Mouse (Mus musculus): ENCODE measurements around the gene Foxn3.

Foxn3 gene

DNA sequence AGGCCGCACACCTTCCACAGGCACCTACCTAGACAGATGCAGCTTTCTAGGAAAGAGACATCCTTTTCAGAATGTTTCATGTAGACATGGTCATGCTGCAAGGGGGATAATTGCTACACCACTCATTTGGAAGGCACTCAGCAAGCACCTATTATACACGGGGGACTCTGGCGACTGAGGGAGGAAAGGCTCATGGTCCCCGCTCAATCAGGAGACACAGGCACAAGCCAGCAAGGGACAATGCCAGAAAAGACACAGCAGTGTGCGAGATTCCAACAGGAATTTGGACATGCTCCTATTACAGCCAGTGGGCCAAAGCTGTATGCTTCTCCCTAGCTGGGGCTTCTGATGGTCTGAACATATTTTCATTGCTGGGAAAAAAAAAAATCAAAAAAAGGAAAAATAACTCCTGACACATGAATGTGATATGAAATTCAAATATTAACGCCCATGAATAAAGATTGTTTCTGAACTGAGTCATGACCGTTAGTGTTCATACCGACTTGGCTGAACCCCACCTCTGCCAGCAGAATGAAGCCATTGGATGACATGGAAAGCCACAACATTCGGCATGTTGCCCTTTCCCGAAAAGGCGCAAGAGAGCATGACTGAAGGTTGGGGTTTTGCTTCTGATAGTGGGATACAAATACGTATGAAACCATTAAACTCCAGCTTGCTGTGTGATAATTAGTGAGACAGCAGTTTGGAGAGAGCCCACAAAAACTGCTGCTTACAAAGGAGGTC, 299.6 kb downstream of the Foxn3 start:
- no peak for DNase-seq (ENCODE audit: low read depth in 2 of 2, low spot score in 2 of 2)

DNA sequence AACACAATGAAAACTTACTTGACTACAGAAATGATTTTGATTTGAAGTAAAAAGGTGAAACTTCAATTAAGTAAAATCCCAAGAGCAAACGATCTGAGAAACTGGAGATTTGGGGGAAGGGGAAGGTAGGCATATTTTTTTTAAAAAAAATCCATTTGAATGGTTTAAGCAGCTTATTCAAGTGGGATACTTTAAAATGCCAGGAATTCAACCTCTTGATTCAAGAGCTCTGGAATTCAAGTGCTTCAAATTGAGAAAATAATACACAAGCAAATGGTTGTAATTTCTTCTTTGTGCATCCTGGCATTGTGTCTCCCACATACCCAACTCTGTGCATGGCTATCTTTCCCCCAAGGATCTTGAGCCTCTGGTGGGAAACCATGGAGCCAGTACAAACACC, 300.5 kb downstream of the Foxn3 start:
- DNase-seq (ENCODE audit: low read depth in 2 of 2, low spot score in 2 of 2): no peak

DNA sequence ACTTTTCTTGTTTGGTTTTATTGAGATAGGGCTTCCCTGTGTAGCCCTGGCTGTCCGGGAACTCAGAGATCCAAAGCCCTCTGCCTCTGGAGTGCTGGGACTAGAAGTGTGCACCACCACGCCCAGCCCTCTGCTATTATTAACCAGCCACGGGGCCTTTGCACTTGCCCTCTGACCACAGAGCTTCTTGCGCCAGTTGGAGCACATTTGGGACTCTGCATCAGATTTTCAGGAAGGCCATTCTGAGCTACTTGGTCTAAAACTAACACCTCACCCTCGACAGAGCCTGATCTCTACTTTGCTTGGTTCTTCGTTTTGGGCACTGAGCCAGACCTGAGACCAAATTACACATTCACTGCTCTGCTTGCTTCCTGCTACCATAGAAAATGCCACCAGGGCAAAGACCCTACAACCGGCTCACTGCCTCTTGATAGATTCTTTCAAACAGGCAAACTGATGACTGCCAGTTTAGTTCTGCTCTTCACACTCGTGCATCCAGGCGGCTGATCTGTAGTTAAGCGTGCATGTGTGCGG, 301.2 kb downstream of the Foxn3 start:
- no peak for DNase-seq (ENCODE audit: low read depth in 2 of 2, low spot score in 2 of 2)

DNA sequence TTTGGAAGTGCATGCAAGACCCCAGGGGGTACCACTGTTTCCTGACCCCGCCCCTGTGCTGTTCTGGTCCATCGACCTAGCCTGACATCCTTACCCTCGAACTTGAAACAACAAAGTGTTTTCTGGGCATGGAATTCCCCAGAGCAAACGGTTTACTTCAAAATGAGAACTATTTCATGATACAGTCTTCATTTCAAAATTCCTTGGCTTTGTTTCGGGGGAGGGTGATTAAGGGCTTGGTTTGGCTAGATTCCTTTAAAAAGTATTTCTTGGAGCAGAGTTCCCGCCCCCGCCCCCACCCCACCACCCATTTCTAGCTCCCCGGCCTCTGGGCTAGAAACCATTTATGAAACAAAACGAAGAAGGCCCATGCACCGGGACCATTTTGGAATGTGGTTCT, 303.2 kb downstream of the Foxn3 start:
- no peak for DNase-seq (ENCODE audit: low read depth in 2 of 2, low spot score in 2 of 2)

DNA sequence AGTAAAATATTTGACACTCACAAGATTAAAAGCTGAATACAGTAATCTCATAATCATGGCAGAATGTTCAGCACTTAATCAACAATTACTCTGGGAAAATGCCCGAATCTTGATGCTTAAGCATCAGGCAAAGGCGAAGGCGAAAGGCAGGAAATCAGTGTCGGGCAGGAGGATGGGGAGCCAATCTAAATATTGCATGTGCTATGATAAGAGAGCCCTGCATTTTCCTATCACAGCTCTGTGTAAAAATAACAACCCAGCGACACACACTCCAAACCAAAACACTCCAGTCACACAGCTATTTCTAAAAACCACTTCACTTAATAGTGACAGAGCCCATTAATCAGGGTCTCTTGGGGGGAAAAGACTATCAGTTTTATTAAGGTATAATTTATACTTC, 305.8 kb downstream of the Foxn3 start:
- no peak for DNase-seq (ENCODE audit: low read depth in 2 of 2, low spot score in 2 of 2)

DNA sequence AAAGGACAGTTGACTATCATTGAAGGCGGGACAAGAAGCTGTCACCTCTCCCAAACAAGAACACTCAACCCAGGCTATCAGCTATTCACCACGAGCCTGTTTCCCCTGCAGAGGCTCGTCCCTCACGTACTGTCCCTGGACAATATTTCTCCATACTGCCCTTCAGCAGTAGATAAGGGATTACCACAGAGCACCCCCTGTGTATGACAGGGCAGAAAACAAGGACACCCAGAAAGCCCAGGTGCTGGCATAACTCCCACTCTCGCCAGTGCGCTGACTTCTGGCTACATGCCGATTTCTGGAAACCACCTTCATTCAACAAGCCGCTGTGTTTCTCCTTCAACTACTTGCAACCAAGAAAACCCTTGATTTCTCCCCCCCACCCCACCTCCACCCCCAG, 306.4 kb downstream of the Foxn3 start:
- DNase-seq (ENCODE audit: low read depth in 2 of 2, low spot score in 2 of 2): no peak

DNA sequence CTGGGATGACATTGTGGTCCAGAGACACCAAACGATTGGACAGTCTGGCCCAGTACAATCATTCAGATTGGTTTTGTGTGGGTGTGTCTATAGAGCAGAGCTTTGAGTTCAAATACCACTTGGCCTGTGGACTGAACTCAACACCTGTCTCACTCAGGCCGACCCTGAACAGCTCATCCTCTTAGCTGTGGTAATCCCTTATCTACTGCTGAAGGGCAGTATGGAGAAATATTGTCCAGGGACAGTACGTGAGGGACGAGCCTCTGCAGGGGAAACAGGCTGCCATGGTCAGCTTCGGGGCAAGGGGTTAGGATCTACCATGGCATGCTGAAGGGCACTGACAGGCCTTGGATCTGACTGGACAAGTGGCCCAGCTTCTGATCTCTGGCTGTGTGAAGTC, 306.9 kb downstream of the Foxn3 start:
- no peak for DNase-seq (ENCODE audit: low read depth in 2 of 2, low spot score in 2 of 2)

DNA sequence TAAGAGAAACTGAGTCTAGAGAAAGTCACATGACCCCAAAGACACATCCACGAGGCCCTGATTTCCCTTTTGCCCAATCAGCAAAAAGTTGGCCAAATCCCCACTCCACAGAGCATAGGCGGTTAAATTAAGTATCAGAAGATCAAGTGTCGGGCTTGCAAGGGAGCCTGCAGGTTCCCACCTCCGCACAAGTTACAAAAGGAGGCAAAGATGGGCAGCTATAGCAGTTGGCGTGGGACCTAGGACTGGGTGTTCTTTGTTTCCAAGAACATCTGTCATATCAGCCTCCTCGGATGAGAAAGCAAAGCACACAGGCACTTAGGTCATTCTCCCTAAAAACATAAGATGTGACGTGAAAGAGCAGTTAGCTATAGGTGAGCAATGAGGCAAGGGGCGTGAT, 308.9 kb downstream of the Foxn3 start:
- no peak for DNase-seq (ENCODE audit: low read depth in 2 of 2, low spot score in 2 of 2)

DNA sequence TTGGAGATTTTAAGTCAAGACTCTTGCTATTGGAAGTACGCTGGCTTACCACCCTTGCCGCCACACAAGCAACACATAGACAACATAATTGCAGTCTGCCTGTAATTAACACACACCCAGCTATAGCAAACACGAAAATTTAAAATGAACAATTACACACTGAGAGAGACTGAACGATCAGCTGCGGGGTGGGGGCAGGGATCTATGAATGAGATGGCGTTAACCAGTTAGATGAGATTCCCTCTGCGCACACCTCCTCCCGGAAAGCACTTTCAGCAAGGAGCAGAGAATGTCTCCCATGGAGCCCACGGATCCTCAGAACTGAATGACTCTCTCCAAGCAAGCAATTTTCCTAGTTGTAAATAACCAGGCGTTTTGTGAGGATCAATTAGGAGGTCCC, 309.8 kb downstream of the Foxn3 start:
- no peak for DNase-seq (ENCODE audit: low read depth in 2 of 2, low spot score in 2 of 2)

DNA sequence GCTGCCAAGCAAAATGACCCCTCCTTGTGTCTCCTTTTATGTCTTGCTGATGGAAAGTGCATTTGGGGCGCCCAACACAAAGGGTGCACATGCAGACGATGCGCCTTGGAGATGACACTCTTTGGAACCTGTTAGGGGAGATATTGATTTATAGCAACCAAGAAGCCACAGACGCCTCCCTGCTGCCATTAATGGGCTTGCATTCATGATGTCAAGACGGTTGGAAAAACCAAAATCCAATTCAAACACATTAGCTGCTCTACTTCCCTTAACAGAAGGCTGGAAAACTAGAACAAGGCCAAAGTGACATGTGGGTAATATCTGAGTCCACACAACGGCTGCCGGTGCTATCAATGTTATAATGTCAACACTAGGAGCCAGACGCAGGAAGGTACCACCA, 314.8 kb downstream of the Foxn3 start:
- no peak for DNase-seq (ENCODE audit: low read depth in 2 of 2, low spot score in 2 of 2)

DNA sequence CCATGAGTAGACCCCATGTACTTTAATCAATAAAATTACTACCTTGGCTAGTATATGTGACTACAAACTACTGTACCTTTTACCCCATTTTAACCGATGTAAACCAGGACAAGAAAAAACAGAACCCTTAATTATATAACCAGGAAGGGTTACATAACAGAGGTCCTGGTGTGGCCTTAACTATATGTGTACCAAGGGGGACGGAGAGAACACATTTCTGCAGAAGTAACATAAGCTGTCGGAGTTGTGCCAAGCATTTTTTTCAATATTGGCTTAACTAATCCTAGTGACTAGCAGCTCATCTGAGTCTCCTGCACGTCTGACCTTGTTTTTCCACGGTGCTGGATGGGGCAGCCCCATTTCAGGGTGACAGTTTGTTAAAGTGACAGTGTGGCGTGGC, 315.4 kb downstream of the Foxn3 start:
- DNase-seq (ENCODE audit: low read depth in 2 of 2, low spot score in 2 of 2): no peak

DNA sequence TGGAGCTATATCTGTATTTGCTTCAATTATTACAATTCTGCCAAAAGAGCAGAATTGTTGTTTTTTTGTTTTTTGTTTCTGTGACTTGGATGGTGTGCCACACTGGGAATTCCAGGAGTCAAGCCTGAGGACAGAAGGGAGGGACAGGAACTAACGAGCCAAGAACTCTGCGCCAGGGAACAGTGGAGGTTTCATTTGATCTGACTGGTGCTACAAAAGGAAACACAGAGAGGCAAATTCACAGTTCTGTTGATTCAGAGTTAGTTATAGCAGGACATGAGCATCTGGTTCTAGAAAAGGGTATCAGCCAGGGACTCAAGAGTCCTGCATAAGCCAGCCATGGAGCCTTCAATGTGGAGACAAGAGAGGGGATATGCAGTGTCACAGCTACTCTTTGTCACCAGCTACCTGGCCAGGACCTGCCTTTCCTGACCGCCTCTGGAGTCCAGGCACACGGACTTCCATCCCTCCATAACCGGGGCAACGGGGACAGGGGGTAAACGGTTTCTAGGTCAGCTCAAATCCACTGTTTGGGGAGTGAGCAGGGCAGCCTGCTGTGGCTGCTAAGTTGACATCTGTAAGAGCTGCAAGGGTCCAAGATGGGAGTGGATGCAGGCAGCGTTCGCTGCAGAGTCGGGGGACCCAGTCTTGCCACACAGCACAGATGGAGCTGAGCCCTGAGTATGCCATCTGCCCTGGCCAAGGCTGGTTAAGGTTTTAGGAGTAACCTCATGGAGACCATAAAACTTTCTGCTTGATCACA, 316.2 kb downstream of the Foxn3 start:
- no peak for DNase-seq (ENCODE audit: low read depth in 2 of 2, low spot score in 2 of 2)

DNA sequence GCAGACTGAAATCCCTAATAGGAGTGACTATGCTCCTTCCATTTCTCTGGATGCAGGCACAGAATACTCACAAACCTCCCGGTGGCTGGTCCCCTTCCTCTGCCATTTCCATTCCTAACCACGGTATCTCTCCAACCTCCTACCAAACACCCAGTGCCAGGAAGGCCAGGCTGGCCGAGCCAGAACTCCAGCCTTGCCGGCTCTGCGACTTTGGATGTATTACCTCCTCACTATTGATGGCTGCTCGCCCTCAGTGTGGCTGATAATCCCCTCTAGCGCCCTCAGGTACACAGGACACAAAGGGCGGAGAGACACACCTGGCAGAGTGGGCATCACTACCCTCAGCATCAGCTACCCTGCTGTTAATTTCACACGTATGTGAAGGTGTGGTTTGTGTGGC, 318.7 kb downstream of the Foxn3 start:
- no peak for DNase-seq (ENCODE audit: low read depth in 2 of 2, low spot score in 2 of 2)

DNA sequence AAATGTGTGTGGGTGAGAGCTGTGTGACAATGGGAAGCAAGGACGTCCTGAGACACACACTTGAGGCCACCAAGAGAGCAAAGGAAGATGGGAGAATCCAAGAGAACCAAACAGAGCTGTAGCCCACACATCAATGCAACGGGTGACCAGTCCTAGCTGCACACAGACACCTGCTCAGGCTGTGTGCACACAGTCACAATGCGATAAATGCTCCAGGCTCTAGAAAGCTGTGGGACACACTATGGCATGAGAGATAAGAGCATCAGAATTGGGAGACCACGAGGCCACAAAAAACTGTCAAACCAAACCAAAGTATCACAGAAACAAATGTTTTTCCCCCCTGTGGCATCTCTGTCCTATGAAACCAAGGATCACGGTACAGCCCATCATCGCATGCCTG, 319.1 kb downstream of the Foxn3 start:
- no peak for DNase-seq (ENCODE audit: low read depth in 2 of 2, low spot score in 2 of 2)

DNA sequence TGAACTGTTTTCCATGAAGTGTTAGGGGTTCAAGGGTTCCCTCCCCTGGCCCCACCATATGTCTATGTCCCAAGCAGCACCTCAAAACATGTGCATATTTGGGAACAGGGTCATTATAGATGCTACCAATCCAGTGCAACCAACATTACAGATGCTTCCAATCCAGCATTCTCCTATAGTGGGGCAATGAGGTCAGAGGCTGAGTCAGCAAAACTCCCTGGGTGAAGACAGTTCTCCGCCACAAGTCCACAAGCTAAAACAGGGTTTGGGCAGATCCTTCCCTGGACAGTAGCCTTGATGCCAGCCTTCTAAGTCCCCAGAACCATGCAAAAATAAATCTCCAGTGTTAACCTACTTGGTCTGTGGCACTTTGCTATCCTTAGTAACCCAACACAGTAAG, 320.1 kb downstream of the Foxn3 start:
- DNase-seq (ENCODE audit: low read depth in 2 of 2, low spot score in 2 of 2): no peak

DNA sequence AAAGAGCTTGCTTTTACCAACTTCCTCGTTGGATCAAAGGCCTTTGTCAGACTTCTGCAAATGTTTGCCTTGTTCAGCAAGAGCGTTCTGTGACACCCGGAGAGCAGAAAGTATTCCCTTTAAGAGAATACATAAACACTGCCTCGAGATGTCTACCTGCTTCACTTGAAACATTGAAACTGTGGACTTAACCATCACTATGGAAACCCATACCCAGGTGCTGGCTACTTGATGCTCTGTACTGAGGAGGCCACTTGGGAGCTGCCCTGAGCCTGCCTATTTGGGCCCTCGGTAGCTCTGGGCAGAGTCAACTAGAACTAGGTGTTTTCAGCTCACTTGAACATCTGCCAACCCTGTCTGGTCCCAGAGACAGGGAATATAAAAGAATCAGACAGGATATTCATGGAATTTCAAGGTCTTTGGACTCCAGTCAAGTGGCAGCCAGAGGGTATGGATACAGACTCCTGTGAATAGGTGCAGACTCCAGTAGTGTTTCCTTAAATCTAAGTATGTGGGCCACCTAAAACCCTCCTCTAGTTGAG, 323.1 kb downstream of the Foxn3 start:
- no peak for DNase-seq (ENCODE audit: low read depth in 2 of 2, low spot score in 2 of 2)

DNA sequence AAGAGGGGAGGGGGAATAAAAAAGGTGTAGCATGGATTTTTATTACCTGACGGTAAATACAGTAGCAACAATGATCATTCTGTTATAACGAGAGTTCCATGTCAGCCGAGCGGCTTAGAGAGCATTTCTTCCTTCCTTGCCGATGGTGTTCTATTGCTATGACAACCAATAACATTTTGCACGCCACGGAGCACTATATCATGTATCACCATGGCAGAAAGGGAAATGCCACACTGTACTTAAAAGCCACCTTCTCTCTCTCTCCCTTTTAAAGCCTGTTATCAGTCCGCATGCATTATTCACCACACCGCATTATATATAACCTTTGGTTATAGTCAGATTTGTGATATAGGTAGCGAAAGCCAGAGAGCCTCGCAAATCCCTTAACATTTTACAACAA, 323.6 kb downstream of the Foxn3 start:
- DNase-seq (ENCODE audit: low read depth in 2 of 2, low spot score in 2 of 2): no peak

DNA sequence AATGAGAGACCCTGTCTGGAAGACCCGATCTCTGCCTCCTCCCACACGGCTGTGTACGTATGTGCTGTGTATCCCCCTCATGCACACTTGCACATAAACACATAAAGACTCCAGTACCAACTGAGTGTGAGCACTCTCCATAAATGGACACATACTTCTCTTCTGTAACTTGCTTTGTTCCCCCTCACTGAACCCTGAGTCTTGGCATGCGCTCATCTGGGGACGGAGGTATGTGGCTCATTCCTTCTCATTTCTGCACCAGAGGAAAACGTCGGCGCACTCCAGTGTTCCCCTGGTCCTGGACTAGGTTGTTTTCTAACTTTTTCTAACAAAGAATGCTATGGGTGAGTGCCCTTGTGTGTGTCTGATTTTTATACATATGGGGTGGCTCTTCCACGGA, 325.9 kb downstream of the Foxn3 start:
- no peak for DNase-seq (ENCODE audit: low read depth in 2 of 2, low spot score in 2 of 2)

DNA sequence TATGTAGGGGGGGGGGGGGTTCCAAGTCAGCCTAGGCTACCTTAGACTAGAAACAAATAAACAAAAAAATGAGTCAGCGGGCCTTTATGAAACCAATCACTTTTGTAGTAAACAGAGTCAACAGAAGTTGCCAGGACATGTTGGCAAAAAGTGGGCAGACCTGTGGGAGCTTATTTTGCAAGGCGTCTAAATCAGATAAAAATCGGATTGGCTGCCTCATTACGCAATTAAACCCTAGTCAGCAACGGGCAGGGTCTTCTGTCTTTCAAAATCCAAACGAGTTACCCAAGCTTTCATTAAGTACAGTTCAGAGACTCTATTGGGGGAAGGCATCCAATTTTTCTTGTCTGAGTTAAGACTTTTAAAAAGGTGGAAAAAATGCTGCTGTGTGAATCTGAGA, 329.0 kb downstream of the Foxn3 start:
- no peak for DNase-seq (ENCODE audit: low read depth in 2 of 2, low spot score in 2 of 2)

DNA sequence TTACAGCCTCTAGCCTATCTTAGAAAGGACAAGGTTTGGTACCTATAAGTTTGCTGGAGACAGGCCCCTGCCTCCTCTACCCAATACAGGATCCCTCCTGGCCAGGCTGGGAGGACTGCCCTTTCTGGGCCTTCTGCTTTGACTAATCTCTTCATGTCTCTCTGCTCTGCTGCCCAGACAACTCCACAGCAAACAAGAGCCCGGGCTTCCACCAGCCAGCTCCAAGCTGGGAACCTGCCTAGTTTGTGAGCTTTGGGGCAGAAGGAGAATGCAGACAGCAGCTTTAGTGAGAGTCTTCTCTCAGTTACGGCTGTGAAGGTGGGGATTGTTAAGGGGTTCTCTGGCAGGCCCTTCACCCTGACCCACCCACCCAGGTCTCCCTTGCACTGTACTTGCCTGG, 330.0 kb downstream of the Foxn3 start:
- no peak for DNase-seq (ENCODE audit: low read depth in 2 of 2, low spot score in 2 of 2)

DNA sequence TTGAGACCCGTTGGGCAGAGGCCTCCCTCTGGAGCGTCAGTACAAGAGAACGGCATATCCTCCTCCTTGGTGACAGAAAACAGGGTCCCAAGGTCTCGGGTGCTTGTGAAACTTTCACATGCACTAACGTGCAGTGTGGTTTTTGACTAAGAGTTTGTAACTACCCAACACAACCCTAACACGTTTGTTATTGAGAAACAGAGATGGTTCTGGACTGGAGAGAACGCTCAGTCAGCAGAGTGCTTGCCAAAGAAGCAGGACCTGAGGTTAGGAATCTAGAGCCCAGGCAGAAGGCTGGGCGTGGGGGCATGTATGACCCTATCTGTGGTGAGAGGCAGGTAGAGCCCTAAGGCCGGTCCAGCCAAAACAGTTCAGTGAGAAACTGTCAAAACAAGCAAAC, 330.9 kb downstream of the Foxn3 start:
- DNase-seq (ENCODE audit: low read depth in 2 of 2, low spot score in 2 of 2): no peak

DNA sequence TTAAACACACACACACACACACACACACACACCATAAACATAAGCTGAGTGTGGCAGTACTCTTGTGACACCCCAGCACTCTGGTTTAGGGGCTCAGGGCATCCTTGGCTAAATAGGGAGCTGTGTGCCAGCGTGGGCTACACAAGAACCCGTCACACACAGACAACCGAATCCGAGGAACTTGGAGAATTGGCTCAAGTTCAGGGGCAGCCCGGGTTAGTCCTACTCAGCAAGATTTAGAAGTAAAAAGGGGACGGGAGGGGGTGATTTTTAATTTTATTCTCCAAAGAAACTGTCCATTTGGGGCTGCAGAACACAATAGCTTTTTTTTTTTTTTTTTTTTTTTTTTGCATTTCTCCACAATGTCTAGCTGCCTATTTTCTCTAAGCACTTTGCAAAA, 332.1 kb downstream of the Foxn3 start:
- DNase-seq (ENCODE audit: low read depth in 2 of 2, low spot score in 2 of 2): no peak

DNA sequence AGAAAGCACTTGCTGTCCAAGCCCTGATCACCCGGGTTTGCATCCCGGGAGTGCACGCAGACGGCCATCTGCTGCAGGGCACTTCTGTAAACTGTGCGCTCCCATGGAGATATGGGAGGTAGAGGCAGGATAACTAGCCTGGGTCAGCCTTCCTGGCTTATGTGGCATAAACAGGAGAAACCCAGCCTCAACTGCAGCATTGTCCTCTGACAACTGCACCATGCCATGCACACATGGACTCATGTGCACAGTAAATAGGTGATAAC, 332.7 kb downstream of the Foxn3 start:
- no peak for DNase-seq (ENCODE audit: low read depth in 2 of 2, low spot score in 2 of 2)
